Mouse (Mus musculus): ENCODE data around the gene Timeless.
"Not testable (repeated sequence)": the region's sequence is repeated elsewhere in the genome, so short reads cannot be mapped to it uniquely, and the experiment has no call there.

The Timeless gene

GRCm38 (mm10) chr10:128258953-128259352, 27.1 kb downstream of the Timeless start:
- peak in 1 of 2 experiments; percentile 31 for DNase-seq

DNA sequence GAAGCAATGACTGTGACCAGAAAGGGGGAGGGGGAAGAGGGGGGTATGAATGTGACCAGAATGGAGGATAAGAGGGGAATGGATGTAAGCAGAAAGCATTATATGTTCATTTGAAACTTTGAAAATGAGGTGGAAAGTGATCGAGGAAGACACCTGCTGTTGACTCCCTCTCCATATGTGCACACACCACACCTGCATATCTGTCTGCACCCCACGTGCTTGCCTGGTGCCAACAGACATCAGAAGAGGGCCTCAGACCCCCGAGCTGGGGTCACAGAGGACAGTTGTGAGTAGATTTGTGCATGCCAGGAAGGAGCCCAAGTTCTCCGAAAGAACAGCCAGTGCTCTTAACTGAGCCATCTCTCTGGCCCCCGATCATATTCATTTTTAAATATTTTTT, 28.1 kb downstream of the Timeless start:
- no peak for DNase-seq

GRCm38 (mm10) chr10:128260376-128260775, 28.5 kb downstream of the Timeless start:
- DNase-seq: not testable (repeated sequence)

GRCm38 (mm10) chr10:128262300-128262699, 30.4 kb downstream of the Timeless start:
- DNase-seq: no peak

DNA sequence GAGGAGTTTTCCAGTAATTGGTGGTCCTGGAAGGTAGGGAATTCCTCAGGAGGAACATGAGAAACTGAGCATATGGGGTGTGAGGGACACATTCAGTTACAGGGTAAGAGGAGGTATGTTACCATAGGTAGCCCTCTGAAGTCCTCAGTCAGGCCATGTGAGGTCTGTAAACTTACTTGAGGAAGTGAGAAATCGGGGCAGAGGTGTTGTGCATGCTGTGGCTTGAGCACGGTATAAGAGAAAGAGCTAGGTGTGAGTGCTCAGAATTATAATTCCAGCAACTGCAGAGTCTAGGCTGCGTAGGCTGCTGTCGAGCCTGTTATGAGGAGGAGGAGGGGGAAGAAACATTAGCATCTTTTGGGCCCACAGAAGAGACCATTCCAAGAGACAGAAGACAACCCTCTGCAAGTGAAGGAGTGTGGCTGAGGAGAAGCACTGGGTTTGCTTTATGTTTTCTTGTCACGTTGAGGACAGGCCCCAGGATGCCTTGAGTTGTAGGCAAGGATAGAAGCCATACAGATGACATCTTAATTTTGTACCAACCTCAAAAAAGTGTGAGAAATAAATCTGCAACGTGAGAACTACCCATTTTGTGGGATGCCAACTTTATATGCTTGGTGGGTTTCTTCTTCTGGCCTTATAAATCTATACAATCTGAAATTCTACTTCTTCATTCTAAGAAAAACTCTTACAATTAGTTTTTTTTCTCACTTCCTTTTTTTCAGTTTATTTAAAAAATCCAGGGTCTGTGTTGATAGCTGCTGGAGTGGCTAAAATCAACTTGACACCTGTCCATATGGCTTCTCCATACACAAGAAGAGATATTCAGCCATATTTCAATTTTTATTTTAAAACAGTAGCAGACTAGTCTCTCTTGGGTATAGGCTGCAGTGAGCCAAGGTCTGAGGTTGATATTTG, 31.8 kb downstream of the Timeless start:
- no peak for DNase-seq

- DNase-seq: no peak
These were observed 36.5 kb downstream of the Timeless start, which contains the start of gene Apof for GRCm38 (mm10) chr10:128268371-128268770. Gene Apof, plus strand, starts transcription at chr10:128268671.

GRCm38 (mm10) chr10:128269206-128269910, 37.5 kb downstream of the Timeless start:
- no peak for DNase-seq

DNA sequence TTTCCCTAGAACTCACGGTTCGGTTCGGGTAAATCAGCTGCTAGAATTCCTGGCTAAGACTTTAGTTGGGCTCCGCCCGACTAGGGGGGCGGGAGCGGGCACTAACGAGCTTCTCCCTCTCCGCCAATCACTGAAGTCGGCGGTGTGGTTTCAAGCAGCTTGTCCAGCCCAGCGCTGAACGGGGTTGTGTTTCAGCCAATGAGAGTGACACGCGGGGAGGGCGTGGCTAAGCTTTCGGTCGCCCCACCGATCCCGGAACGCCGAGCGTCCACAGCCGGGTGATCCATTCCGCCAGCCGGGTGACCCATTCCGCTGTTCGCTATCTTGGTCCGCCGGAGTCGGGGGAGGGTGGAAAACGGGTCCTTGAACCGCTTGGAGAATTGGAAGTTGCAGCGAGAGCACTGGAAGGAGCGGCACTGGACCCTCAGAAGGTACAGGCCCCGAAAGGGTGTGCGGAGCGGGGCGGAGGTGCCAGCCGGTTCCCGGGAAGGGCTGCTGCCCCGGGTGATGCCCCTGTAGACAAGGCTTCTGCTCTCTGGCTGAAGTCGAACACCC, 38.5 kb downstream of the Timeless start, which contains the start of gene Stat2:
Stat2 (plus strand) TSS at position 273 of the 555 bp plus-strand sequence.
- DNase-seq: peak; percentile 97 to 98

DNA sequence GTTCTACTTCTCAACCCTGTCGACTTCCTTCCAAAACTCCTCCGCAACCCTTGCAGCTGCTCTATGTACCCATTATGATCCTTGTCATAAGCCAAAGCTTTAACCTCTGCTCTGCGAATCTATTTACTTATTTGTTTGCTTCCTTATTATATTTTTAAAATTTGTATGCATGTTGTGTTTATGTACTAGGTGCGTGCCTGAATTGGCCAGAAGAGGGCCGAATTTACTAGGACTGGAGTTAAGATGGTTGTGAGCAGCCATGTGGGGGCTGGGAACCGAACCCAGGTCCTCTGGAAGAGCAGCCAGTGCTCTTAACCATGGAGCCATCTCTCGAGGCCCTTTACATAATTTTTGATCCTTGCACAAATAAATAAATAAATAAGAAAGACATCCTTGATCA, 39.0 kb downstream of the Timeless start:
- no peak for DNase-seq

DNA sequence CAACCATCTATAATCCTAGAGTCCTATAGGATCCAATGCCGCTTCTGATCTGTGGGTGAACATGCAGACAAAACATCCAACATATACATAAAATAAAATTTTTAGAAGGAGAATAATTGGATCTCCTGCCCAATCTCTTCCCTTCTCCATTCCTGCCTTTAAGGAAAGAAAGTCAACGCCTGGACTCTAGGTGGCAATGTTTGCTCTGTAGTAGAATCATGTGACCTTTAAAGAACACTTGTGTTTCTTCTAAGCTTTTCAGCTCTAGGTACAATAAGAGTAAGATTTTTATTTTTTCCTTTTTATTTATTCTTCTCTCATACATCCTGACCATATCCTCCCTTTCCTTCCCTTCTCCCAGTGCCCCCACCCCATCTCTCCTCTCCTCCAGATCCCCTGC, 40.0 kb downstream of the Timeless start:
- DNase-seq: no peak

DNA sequence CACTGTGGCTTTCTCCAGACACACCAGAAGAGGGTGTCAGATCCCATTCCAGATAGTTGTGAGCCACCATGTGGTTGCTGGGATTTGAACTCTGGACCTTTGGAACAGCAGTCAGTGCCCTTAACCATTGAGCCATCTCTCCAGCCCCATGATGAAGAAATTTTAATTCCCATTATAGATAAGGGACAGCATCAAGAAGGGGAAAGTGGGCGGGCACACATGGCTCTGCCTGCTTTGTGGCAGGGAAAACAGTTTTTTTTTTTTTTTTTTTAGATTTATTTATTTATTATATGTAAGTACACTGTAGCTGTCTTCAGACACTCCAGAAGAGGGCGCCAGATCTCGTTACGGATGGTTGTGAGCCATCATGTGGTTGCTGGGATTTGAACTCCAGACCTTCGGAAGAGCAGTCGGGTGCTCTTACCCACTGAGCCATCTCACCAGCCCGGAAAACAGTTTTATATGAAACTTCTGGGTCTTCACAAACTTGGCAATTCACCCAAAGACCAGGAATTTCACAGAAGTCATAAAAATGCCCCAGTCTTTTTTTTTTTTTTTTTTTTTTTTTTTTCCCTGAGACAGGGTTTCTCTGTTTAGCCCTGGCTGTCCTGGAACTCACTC, 41.1 kb downstream of the Timeless start:
- DNase-seq: not testable (repeated sequence)

- DNase-seq: not testable (repeated sequence)
These were observed 43.5 kb downstream of the Timeless start for GRCm38 (mm10) chr10:128275374-128275773.

- DNase-seq: no peak
These were observed 46.3 kb downstream of the Timeless start for GRCm38 (mm10) chr10:128278158-128278557.

DNA sequence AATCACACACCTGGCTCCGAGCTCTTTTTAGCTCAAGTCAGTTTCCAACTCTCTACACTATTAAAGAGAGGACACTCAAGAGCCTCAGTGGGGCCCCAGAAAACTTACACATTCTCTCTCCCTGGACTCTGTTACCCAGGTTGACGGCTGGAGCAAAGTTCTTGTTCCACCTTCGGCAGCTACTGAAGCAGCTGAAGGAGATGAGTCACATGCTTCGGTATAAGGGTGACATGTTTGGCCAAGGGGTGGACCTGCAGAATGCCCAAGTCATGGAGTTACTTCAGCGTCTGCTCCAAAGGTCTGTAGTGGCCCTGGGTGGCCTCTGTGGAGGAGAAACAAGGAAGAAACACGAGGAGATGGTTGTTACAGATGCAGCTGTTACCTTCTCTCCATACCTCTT, 49.1 kb downstream of the Timeless start:
- no peak for DNase-seq

DNA sequence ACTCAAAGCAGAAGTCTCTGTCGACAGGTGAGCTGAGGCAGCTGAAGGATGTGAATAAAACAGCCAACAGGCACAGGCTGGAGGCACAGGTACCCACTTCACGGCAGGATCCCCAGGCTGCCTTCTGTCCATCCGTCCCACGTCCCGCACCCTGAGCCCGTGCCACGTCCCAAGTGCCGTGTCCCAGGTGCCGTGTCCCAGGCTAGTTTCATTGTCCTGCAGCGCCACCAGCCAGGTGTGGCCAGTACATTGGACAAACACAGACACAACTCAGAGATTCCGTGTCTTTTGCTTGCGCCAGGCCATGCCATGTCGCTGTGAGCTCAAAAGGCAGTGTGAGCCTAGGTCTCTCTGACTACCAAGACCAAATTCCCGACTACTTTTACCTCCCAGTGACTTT, 49.8 kb downstream of the Timeless start:
- no peak for DNase-seq

GRCm38 (mm10) chr10:128282886-128283450, 51.1 kb downstream of the Timeless start:
- no peak for DNase-seq

DNA sequence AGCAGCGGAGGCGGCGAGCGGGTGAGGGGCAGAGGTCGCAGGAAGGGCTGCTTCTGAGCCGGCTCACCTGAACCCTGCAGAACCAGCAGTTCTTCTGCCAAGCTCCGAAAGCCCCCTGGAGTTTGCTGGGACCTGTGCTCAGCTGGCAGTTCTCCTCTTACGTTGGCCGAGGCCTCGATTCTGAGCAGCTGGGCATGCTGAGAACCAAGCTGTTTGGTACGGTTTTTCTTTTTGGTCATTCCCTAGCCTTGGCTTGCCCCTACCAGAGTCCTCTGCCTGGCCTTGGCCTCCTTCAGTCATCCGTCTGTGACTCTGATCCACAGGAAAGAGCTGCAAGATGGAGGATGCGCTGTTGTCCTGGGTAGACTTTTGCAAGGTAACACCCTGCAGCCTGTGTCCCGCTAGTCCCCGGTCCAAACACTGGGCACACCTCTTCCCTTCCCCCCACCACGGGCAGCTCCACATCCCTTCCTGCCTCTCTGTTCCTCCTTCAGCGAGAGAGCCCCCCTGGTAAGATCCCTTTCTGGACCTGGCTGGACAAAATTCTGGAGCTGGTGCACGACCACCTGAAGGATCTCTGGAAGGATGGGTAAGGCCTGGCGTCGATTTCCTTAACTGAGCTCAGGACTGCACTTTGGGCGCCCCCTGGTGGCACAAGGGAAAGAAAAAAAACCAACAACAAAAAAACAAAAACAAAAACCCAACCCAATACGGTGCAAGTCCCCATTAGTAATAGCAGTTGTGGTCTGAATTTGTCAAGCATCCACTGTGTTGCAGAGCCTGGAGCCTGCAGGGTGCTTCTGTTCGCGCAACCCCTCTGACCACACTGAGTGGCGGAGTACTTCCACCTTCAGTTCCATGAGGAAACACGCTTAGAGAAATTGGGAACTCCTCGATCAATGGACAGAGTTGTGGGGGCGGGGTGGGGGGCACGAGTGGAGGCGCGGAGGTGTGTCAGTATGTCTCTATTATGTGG, 52.0 kb downstream of the Timeless start:
- peak; percentile 51 to 75 for DNase-seq

DNA sequence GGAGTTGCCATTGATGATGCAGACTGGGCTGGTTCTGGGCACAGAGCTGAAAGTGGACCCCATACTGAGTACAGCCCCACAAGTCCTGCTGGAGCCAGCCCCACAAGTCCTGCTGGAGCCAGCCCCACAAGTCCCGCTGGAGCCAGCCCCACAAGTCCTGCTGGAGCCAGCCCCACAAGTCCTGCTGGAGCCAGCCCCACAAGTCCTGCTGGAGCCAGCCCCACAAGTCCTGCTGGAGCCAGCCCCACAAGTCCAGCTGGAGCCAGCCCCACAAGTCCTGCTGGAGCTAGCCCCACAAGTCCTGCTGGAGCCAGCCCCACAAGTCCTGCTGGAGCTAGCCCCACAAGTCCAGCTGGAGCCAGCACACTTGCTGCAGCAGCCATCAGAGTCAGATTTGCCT, 58.7 kb downstream of the Timeless start:
- DNase-seq: not testable (repeated sequence)

- DNase-seq: no peak
These were observed 64.7 kb downstream of the Timeless start for GRCm38 (mm10) chr10:128296370-128297090.

- DNase-seq: no peak
These were observed 65.4 kb downstream of the Timeless start for GRCm38 (mm10) chr10:128297221-128297620.

- peak; percentile 48 to 65 for DNase-seq
These were observed 65.8 kb downstream of the Timeless start for GRCm38 (mm10) chr10:128297622-128298021.
